Mouse (Mus musculus) hindbrain, embryonic 13.5 days (tissue): ENCODE data around the gene Prol1. TPM values are rescaled to one million over a fixed set of nuclear protein-coding genes. Genes with fewer than 3 reads are reported as not detected.
"Not testable (repeated sequence)": the region's sequence is repeated elsewhere in the genome, so short reads cannot be mapped to it uniquely, and the experiment has no call there.

Source experiments
- ATAC-seq: fragments of 200-750 bp; cut with Nextera tagmentation; 2 replicates; pipeline ENCODE4 v1.8.0; 2017; ENCODE audit warnings: moderate TSS enrichment; ENCODE audit not compliant: low FRiP score
- H3K27ac ChIP-seq: fragments of 300-500 bp; sonication (generic); 2 replicates; pipeline ENCODE4 v1.5.1; 2015; ENCODE audit warnings: inconsistent platforms, mild to moderate bottlenecking, moderate library complexity
- H3K27me3 ChIP-seq: fragments of 300-500 bp; sonication (generic); 2 replicates; pipeline ENCODE4 v1.6.1; 2015; ENCODE audit warnings: mild to moderate bottlenecking, inconsistent platforms
- H3K36me3 ChIP-seq: fragments of 300-500 bp; sonication (generic); 2 replicates; pipeline ENCODE4 v1.6.1; 2015; ENCODE audit warnings: mild to moderate bottlenecking, inconsistent platforms
- H3K4me1 ChIP-seq: fragments of 300-500 bp; sonication (generic); replicated peaks from 2 replicates; pipeline ENCODE4 v1.6.1; 2015; ENCODE audit warnings: inconsistent platforms
- H3K4me2 ChIP-seq: fragments of 300-500 bp; sonication (generic); 2 replicates; pipeline ENCODE4 v1.6.1; 2015; ENCODE audit warnings: inconsistent platforms, mild to moderate bottlenecking, moderate library complexity
- H3K4me3 ChIP-seq: fragments of 300-500 bp; sonication (generic); 2 replicates; pipeline ENCODE4 v1.5.1; 2015; ENCODE audit warnings: mild to moderate bottlenecking, inconsistent platforms
- H3K9ac ChIP-seq: fragments of 300-500 bp; sonication (generic); 2 replicates; pipeline ENCODE4 v1.6.1; 2015; ENCODE audit warnings: mild to moderate bottlenecking, inconsistent platforms
- H3K9me3 ChIP-seq: fragments of 300-500 bp; sonication (generic); 2 replicates; pipeline ENCODE4 v1.6.1; 2016; ENCODE audit warnings: inconsistent platforms
- WGBS: fragments of 180-500 bp; shearing (Covaris S2); methylation state at CpG from one replicate; pipeline ENCODE4 v1.1.7; 2015; 5-methylcytosine and 5-hydroxymethylcytosine counted together
- polyA plus RNA-seq: library from polyadenylated mRNA; unstranded; fragments of >200 nt; fragmentation: Nextera tagmentation; extraction: Ambion mirVana; gene quantifications from 2 replicates; pipeline ENCODE4 v1.2.1, GENCODE M21; 2015

The Prol1 gene
- not detected in 2 replicates for polyA plus RNA-seq

DNA sequence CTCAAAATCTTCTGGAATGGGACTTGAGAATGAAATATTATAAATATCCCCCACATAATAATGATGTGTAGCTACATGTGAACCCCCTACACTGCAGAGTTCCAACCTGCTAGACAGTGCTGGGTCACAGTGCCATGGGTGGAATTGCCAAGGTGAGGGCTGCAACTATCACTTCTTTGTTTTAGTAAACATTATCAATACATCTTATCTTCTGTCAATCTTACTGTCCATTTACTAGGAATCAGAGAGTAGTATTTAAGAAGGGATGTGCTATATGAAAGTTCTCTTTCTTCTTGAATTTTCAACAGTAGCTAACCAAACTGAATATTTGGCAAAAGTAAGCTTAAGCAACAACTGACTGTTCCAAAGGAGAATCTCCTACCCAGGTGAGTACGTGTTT, at the start of gene Prol1:
Gene Prol1, plus strand, starts transcription at position 301 of the 400 bp plus-strand sequence.
- no peak for ATAC-seq
- no peaks in the 10 kb centered on the region for H3K27me3 ChIP-seq
- no peak within 1 kb of the TSS for H3K9ac ChIP-seq
- H3K27ac ChIP-seq: no peak within 1 kb of the TSS
- 95% methylated on average over 1 of the region's 1 CpGs for WGBS
- H3K9me3 ChIP-seq: no peaks in the 10 kb centered on the region
- H3K4me1 ChIP-seq: no peaks in the 10 kb centered on the region
- H3K36me3 ChIP-seq: no peaks in the 10 kb centered on the region
- H3K4me3 ChIP-seq: no peak within 1 kb of the TSS
- H3K4me2 ChIP-seq: no peak within 1 kb of the TSS

GRCm38 (mm10) chr5:88268619-88269018, 48.5 kb upstream of the Prol1 start, which contains the start of gene Gm7714:
Gene Gm7714 (plus strand): TSS chr5:88268919.
- no peak within 1 kb of the TSS for H3K4me2 ChIP-seq
- no peak for ATAC-seq
- no peak within 1 kb of the TSS for H3K27ac ChIP-seq
- H3K9ac ChIP-seq: no peak within 1 kb of the TSS
- no peak within 1 kb of the TSS for H3K4me3 ChIP-seq
- no peaks in the 10 kb centered on the region for H3K9me3 ChIP-seq
- WGBS: 70% methylated on average over 1 of the region's 1 CpGs
- no peaks in the 10 kb centered on the region for H3K36me3 ChIP-seq
- no peaks in the 10 kb centered on the region for H3K27me3 ChIP-seq
- H3K4me1 ChIP-seq: no peaks in the 10 kb centered on the region

- H3K4me2 ChIP-seq, H3K9ac ChIP-seq, H3K36me3 ChIP-seq, H3K4me3 ChIP-seq, H3K4me1 ChIP-seq, ATAC-seq, H3K9me3 ChIP-seq, H3K27me3 ChIP-seq, H3K27ac ChIP-seq: not testable (repeated sequence)
- WGBS: 53% methylated on average over 3 of the region's 3 CpGs
Observed at GRCm38 (mm10) chr5:88311307-88311706, 5.8 kb upstream of the Prol1 start.

- not testable (repeated sequence) for H3K9ac ChIP-seq, ATAC-seq, H3K27ac ChIP-seq, H3K4me1 ChIP-seq, H3K4me2 ChIP-seq, H3K36me3 ChIP-seq, H3K27me3 ChIP-seq, H3K4me3 ChIP-seq, H3K9me3 ChIP-seq
- WGBS: 34% methylated on average over 2 of the region's 2 CpGs
Observed at GRCm38 (mm10) chr5:88348533-88348932, 31.4 kb downstream of the Prol1 start.

- ATAC-seq: no peak
- Histone ChIP-seq H3K27me3 (no peaks in the 10 kb centered on the region), H3K4me3 (no peak overlapping the region), H3K4me2 (no peak overlapping the region), H3K27ac (no peak overlapping the region), H3K9ac (no peak overlapping the region), H3K9me3 (no peaks in the 10 kb centered on the region), H3K36me3 (no peaks in the 10 kb centered on the region), H3K4me1 (no peaks in the 10 kb centered on the region)
- WGBS: 2% methylated on average over 5 of the region's 5 CpGs
Observed at GRCm38 (mm10) chr5:88364768-88365167, 47.7 kb downstream of the Prol1 start.

- H3K9ac ChIP-seq: no peak overlapping the region
- no peak for ATAC-seq
- no peak overlapping the region for H3K4me3 ChIP-seq
- H3K4me1 ChIP-seq: no peaks in the 10 kb centered on the region
- WGBS: 75% methylated on average over 1 of the region's 1 CpGs
- H3K27me3 ChIP-seq: no peaks in the 10 kb centered on the region
- H3K4me2 ChIP-seq: no peak overlapping the region
- no peak overlapping the region for H3K27ac ChIP-seq
- no peaks in the 10 kb centered on the region for H3K9me3 ChIP-seq
- no peaks in the 10 kb centered on the region for H3K36me3 ChIP-seq
Observed at GRCm38 (mm10) chr5:88366886-88367285, 49.8 kb downstream of the Prol1 start.

DNA sequence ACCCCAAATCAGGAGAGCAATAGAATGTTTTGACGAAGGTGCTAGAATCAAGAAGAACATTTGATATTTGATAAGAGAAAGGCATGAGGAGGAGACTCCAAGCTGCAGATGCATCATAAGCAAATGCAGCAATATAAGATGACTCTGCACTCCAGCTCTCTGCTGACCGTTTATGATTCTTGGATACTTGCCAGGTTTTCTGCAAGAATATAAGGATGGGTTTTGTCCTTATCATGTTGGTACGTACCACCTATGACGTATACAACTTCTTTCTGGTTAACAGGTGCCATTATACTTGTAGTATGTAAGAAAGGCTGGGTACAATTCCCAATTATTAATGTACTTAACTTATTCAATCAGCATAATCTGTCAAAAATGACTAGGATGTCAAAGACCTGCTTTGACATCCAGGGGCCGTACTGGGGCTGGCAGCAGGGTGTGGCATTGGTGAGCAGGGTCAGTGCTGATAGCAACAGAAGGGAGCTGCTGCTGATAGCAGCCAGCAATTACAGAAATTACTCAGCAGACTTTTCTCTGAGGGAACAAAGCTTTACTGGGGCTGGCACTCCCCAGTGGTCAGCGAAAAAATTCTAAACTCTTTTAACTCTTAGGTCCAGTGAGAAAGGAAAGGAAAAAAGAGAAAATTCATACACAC, 53.6 kb downstream of the Prol1 start:
- H3K36me3 ChIP-seq: no peaks in the 10 kb centered on the region
- H3K4me3 ChIP-seq: no peak overlapping the region
- no peaks in the 10 kb centered on the region for H3K9me3 ChIP-seq
- H3K9ac ChIP-seq: no peak overlapping the region
- no peak overlapping the region for H3K4me2 ChIP-seq
- no peaks in the 10 kb centered on the region for H3K27me3 ChIP-seq
- ATAC-seq: no peak
- H3K27ac ChIP-seq: no peak overlapping the region
- H3K4me1 ChIP-seq: no peaks in the 10 kb centered on the region
- WGBS: 84% methylated on average over 6 of the region's 6 CpGs

GRCm38 (mm10) chr5:88372563-88372962, 55.5 kb downstream of the Prol1 start:
- WGBS: 92% methylated on average over 6 of the region's 6 CpGs
- Histone ChIP-seq H3K27me3 (no peaks in the 10 kb centered on the region), H3K36me3 (no peaks in the 10 kb centered on the region), H3K4me2 (no peak overlapping the region), H3K9me3 (no peaks in the 10 kb centered on the region), H3K4me1 (no peaks in the 10 kb centered on the region), H3K9ac (no peak overlapping the region), H3K27ac (no peak overlapping the region), H3K4me3 (no peak overlapping the region)
- ATAC-seq: no peak

- no peaks in the 10 kb centered on the region for H3K27me3 ChIP-seq
- 88% methylated on average over 4 of the region's 4 CpGs for WGBS
- H3K27ac ChIP-seq: no peak within 1 kb of the TSS
- H3K9ac ChIP-seq: no peak within 1 kb of the TSS
- no peaks in the 10 kb centered on the region for H3K36me3 ChIP-seq
- H3K4me2 ChIP-seq: no peak within 1 kb of the TSS
- no peak for ATAC-seq
- H3K9me3 ChIP-seq: no peaks in the 10 kb centered on the region
- no peaks in the 10 kb centered on the region for H3K4me1 ChIP-seq
- H3K4me3 ChIP-seq: no peak within 1 kb of the TSS
Observed at GRCm38 (mm10) chr5:88375808-88376207, 58.7 kb downstream of the Prol1 start, which contains the start of gene Amtn. Gene Amtn (plus strand): TSS chr5:88376108.

Other genes with a start within 250 kb of the Prol1 start
- gene Smr2, start 230.8 kb upstream of the Prol1 start, polyA plus RNA-seq: not detected in 2 replicates
- not detected in 2 replicates for gene Gm11116, start 205.8 kb upstream of the Prol1 start, polyA plus RNA-seq
- not detected in 2 replicates for gene Gm11115, start 163.2 kb upstream of the Prol1 start, polyA plus RNA-seq
- gene Gm7714, start 48.4 kb upstream of the Prol1 start, polyA plus RNA-seq: not detected in 2 replicates
- not detected in 2 replicates for gene Amtn, start 58.8 kb downstream of the Prol1 start, polyA plus RNA-seq
- gene Ambn, start 138.7 kb downstream of the Prol1 start, polyA plus RNA-seq: not detected in 2 replicates
- gene Enam, start 170.7 kb downstream of the Prol1 start, polyA plus RNA-seq: not detected in 2 replicates
- 0.23 and 0.38 TPM in 2 replicates for gene Jchain, start 210.6 kb downstream of the Prol1 start, polyA plus RNA-seq
- gene Utp3, start 237.2 kb downstream of the Prol1 start, polyA plus RNA-seq: 57.0 and 57.5 TPM in 2 replicates
- gene Rufy3, start 247.7 kb downstream of the Prol1 start, polyA plus RNA-seq: 299 and 313 TPM in 2 replicates